Mouse (Mus musculus) stomach, embryonic 14.5 days (tissue): ENCODE data around the gene Klhl15. TPM values are rescaled to one million over a fixed set of nuclear protein-coding genes. Genes with fewer than 3 reads are reported as not detected.
"Not testable (repeated sequence)": the region's sequence is repeated elsewhere in the genome, so short reads cannot be mapped to it uniquely, and the experiment has no call there.

Experiments used
- ATAC-seq: fragments of 200-750 bp; cut with Nextera tagmentation; 2 replicates; pipeline ENCODE4 v1.8.0; 2017; ENCODE audit warnings: low read depth, moderate TSS enrichment; ENCODE audit not compliant: insufficient number of reproducible peaks, insufficient read depth, low FRiP score
- H3K27ac ChIP-seq: fragments of 300-500 bp; sonication (generic); 2 replicates; pipeline ENCODE4 v1.5.1; 2014; ENCODE audit warnings: mild to moderate bottlenecking, low read length, moderate library complexity, mixed read lengths
- H3K27me3 ChIP-seq: fragments of 300-500 bp; sonication (generic); 2 replicates; pipeline ENCODE4 v1.6.1; 2014; ENCODE audit warnings: low read length, control low read depth, mixed read lengths; ENCODE audit not compliant: control insufficient read depth, insufficient read depth
- H3K36me3 ChIP-seq: fragments of 300-500 bp; sonication (generic); 2 replicates; pipeline ENCODE4 v1.6.1; 2014; ENCODE audit warnings: mild to moderate bottlenecking, control low read depth, low read length, moderate library complexity, mixed read lengths; ENCODE audit not compliant: control insufficient read depth, insufficient read depth
- H3K4me1 ChIP-seq: fragments of 300-500 bp; sonication (generic); 2 replicates; pipeline ENCODE4 v1.6.1; 2014; ENCODE audit warnings: low read length, control low read depth, mixed read lengths; ENCODE audit not compliant: control insufficient read depth, insufficient read depth
- H3K4me2 ChIP-seq: fragments of 300-500 bp; sonication (generic); replicated peaks from 2 replicates; pipeline ENCODE4 v1.6.1; 2014; ENCODE audit warnings: low read depth, low read length, control low read depth
- H3K4me3 ChIP-seq: fragments of 300-500 bp; sonication (generic); 2 replicates; pipeline ENCODE4 v1.5.1; 2014; ENCODE audit warnings: low read depth, low read length, control low read depth
- H3K9ac ChIP-seq: fragments of 300-500 bp; sonication (generic); replicated peaks from 2 replicates; pipeline ENCODE4 v1.6.1; 2014; ENCODE audit warnings: low read depth, mild to moderate bottlenecking, control low read depth, low read length, moderate library complexity, mixed read lengths
- H3K9me3 ChIP-seq: fragments of 300-500 bp; sonication (generic); 2 replicates; pipeline ENCODE4 v1.6.1; 2016; ENCODE audit warnings: low read depth, low read length, control low read depth; ENCODE audit not compliant: control insufficient read depth
- WGBS: fragments of 180-500 bp; shearing (Covaris S2); extraction: QIAGEN DNeasy Blood & Tissue Kit; methylation state at CpG from one replicate; pipeline ENCODE4 v1.1.7; 2014; 5-methylcytosine and 5-hydroxymethylcytosine counted together
- polyA plus RNA-seq: library from polyadenylated mRNA; unstranded; fragments of >200 nt; fragmentation: Nextera tagmentation; extraction: Ambion mirVana; gene quantifications from 2 replicates; pipeline ENCODE4 v1.2.1, GENCODE M21; 2014

Klhl15 gene
- 11.7 and 11.9 TPM in 2 replicates for polyA plus RNA-seq

GRCm38 (mm10) chrX:94234532-94235189 lies at the start of gene Klhl15:
Gene Klhl15, plus strand, starts transcription at chrX:94234599.
- Histone ChIP-seq H3K9ac (peak within 1 kb of the TSS; percentile 52), H3K36me3 (no peaks in the 10 kb centered on the region), H3K4me2 (peak within 1 kb of the TSS; percentile 46), H3K4me1 (no peaks in the 10 kb centered on the region), H3K4me3 (peak within 1 kb of the TSS; percentile 55), H3K27me3 (no peaks in the 10 kb centered on the region; the same call in 1 of the 2 replicates), H3K9me3 (no peaks in the 10 kb centered on the region), H3K27ac (peak within 1 kb of the TSS; percentile 85)
- WGBS: 8% methylated on average over 48 of the region's 70 CpGs
- peak; percentile 97 for ATAC-seq

- no peak overlapping the region for H3K9ac ChIP-seq
- no peak overlapping the region for H3K4me3 ChIP-seq
- H3K36me3 ChIP-seq: no peaks in the 10 kb centered on the region
- no peaks in the 10 kb centered on the region for H3K4me1 ChIP-seq
- H3K27ac ChIP-seq: no peak overlapping the region
- no peak for ATAC-seq
- WGBS: 35% methylated on average over 1 of the region's 1 CpGs
- no peaks in the 10 kb centered on the region for H3K27me3 ChIP-seq
- H3K4me2 ChIP-seq: no peak overlapping the region
- H3K9me3 ChIP-seq: no peaks in the 10 kb centered on the region
Observed at GRCm38 (mm10) chrX:94185156-94185555, 49.2 kb upstream of the Klhl15 start.

GRCm38 (mm10) chrX:94193901-94194300 lies 40.5 kb upstream of the Klhl15 start:
- 77% methylated on average over 4 of the region's 4 CpGs for WGBS
- peaks cover 22% of the 10 kb centered on the region for H3K36me3 ChIP-seq

GRCm38 (mm10) chrX:94197789-94198188 lies 36.6 kb upstream of the Klhl15 start:
- no peak for ATAC-seq
- Histone ChIP-seq H3K9ac (no peak overlapping the region), H3K4me1 (no peaks in the 10 kb centered on the region), H3K4me3 (no peak overlapping the region), H3K36me3 (peaks cover 32% of the 10 kb centered on the region), H3K27me3 (no peaks in the 10 kb centered on the region), H3K9me3 (no peaks in the 10 kb centered on the region), H3K27ac (no peak overlapping the region), H3K4me2 (no peak overlapping the region)
- 82% methylated on average over 5 of the region's 5 CpGs for WGBS

More at GRCm38 (mm10) chrX:94193901-94194300, 40.5 kb upstream of the Klhl15 start:
- not testable (repeated sequence) for H3K9ac ChIP-seq, H3K9me3 ChIP-seq, H3K27me3 ChIP-seq, H3K4me1 ChIP-seq, H3K4me2 ChIP-seq, H3K4me3 ChIP-seq, H3K27ac ChIP-seq, ATAC-seq

- Histone ChIP-seq H3K36me3 (peaks cover 17% of the 10 kb centered on the region), H3K27me3 (no peaks in the 10 kb centered on the region), H3K4me2 (peak overlapping the region; percentile 59), H3K9ac (peak overlapping the region; percentile 62), H3K4me1 (no peaks in the 10 kb centered on the region), H3K27ac (peak overlapping the region; percentile 66), H3K9me3 (no peaks in the 10 kb centered on the region), H3K4me3 (peak overlapping the region; percentile 76)
- 0% methylated on average over 12 of the region's 12 CpGs for WGBS
- ATAC-seq: peak; percentile 30; the same call in 1 of the 2 replicates
Observed at GRCm38 (mm10) chrX:94212264-94212596, 22.2 kb upstream of the Klhl15 start.

GRCm38 (mm10) chrX:94212597-94213321 lies 21.6 kb upstream of the Klhl15 start, which contains the start of gene Eif2s3x:
Gene Eif2s3x, minus strand, starts transcription at chrX:94212862.
- Histone ChIP-seq H3K4me2 (peak within 1 kb of the TSS; percentile 59), H3K4me1 (no peaks in the 10 kb centered on the region), H3K4me3 (peak within 1 kb of the TSS; percentile 76), H3K9me3 (no peaks in the 10 kb centered on the region), H3K36me3 (peaks cover 12% of the 10 kb centered on the region), H3K27ac (peak within 1 kb of the TSS; percentile 66), H3K9ac (peak within 1 kb of the TSS; percentile 62), H3K27me3 (no peaks in the 10 kb centered on the region)
- peak; percentile 93 for ATAC-seq
- under 1% methylated on average over 52 of the region's 52 CpGs for WGBS

GRCm38 (mm10) chrX:94213384-94213783 lies 21.0 kb upstream of the Klhl15 start:
- Histone ChIP-seq H3K4me3 (peak overlapping the region; percentile 76), H3K4me1 (no peaks in the 10 kb centered on the region), H3K4me2 (peak overlapping the region; percentile 36), H3K9ac (no peak overlapping the region), H3K27me3 (no peaks in the 10 kb centered on the region), H3K36me3 (peaks cover 6% of the 10 kb centered on the region), H3K9me3 (no peaks in the 10 kb centered on the region), H3K27ac (no peak overlapping the region)
- 9% methylated on average over 7 of the region's 7 CpGs for WGBS
- ATAC-seq: no peak

- no peak overlapping the region for H3K27ac ChIP-seq
- H3K4me3 ChIP-seq: no peak overlapping the region
- no peaks in the 10 kb centered on the region for H3K9me3 ChIP-seq
- WGBS: 42% methylated on average over 5 of the region's 5 CpGs
- no peaks in the 10 kb centered on the region for H3K36me3 ChIP-seq
- H3K9ac ChIP-seq: no peak overlapping the region
- ATAC-seq: no peak
- H3K4me1 ChIP-seq: no peaks in the 10 kb centered on the region
- no peaks in the 10 kb centered on the region; the same call in 1 of the 2 replicates for H3K27me3 ChIP-seq
- H3K4me2 ChIP-seq: peak overlapping the region; percentile 46; the same call in 1 of the 2 replicates
Observed at GRCm38 (mm10) chrX:94233432-94233831, 967 bp upstream of the Klhl15 start.
